Mouse (Mus musculus) brain, adult 10 weeks (tissue): ENCODE measurements around the gene Pigt. TPM values are rescaled to one million over a fixed set of nuclear protein-coding genes. Genes with fewer than 3 reads are reported as not detected.

Experiments
- polyA plus RNA-seq: library from polyadenylated mRNA; stranded (reverse); fragments of 350-450 nt; fragmentation: Illumina TruSeq; extraction: RNeasy Lipid Tissue Mini Kit (QIAGEN cat#74804); gene quantifications from one replicate; pipeline ENCODE4 v1.2.3, GENCODE M21; 2015; ENCODE audit warnings: low read depth, low replicate concordance

Gene Pigt
- 56.1 TPM for polyA plus RNA-seq

DNA sequence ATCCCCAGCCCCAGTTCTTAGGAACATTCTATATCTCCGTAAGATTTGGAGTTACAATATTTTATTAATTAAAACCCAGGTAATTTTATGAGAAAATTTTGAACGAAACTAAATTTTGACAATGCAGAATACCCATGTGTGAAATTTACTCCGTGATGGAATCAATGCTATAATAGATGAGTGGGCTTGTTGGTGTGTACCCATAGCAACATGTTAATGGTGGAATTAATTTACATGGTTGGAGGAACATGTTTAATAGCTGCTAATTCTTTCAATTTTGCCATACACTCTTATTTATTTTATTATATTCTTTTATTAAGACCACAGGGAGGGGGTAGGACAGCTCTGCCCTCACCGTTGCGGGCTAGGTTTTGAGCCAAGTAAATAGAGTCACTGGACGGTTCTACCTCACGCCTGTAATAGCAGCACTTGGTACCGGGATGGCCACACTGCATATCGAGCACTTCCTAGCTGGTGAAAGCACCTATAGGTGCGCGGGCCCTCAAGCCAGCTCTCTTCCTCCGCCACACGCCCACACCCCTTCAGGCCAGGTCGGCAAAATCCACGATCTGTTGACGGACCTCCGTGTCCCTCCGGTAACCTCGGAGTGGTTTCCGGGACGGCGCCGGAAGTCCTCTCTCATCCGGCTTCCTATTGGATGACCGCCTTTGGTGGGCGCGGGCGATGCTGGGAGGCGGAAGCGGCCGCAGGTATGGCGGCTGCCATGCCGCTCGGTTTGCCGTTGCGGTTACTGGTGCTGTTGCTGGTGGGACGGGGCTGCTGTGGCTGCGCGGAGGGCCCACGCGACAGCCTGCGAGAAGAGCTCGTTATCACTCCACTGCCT, at the start of gene Pigt:
Gene Pigt (plus strand): TSS at position 674 of the 844 bp plus-strand sequence.

GRCm38 (mm10) chr2:164456864-164457300, 40.4 kb upstream of the Pigt start, which contains the start of gene Sys1:
TSS of gene Sys1 (plus strand) at chr2:164456964.

DNA sequence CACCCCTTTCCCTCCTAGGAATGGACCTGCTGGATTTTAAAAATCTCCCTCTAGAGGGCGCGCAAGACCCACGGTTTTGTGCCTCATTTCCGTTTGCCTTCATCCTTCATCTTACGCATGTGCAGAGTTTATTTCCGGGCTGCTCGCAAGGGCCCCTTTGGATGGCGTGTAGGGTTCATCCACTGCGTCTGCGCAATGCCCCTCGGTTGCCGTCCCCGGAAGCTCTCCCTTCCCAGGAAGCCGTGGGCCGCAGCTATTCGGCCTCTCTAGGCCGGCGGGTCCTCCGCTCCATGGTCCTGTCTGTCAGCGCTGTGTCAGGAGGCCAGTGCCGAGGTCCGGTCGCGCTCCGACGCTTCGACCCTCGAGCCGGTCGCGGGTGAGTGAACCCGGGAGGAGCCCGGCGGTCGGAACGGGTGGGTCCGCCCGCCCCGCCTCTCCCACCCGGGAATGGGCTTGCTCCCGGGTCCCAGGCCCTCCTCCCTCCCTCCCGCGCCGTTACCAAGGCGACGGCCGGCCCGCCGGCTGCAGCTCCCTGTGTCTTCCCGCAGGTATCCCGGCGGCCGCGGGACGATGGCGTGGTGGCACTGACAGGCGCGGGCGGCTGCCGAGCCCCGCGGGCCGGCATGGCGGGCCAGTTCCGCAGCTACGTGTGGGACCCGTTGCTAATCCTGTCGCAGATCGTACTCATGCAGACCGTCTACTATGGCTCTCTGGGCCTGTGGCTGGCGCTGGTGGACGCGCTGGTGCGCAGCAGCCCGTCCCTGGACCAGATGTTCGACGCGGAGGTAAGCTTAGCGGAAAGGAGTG, 36.4 kb upstream of the Pigt start, which contains the start of gene Gm20458:
Gene Gm20458 (plus strand): TSS at position 223 of the 807 bp plus-strand sequence.

DNA sequence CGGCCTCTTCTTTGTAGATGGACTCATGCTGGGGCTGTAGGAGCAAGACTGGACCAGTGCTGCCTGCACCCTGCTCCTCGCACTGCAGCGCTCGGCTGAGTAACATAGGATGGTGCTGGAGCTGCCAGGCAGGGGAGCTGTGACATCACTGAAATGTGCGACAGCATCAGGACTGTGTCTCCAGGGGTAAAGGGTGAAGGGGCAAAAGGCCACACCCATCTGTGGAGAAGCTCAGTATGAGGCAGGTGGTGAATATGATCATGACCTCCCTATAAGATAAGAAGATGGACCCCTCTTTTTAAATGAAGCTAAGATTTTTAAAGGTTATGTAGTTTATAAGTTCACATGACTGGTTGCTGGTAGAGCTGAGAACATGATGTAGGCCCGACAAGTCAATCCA, 23.7 kb upstream of the Pigt start, which contains the start of gene Trp53tg5:
Gene Trp53tg5 (minus strand): TSS at position 101 of the 400 bp plus-strand sequence.

GRCm38 (mm10) chr2:164485681-164486257, 11.6 kb upstream of the Pigt start, which contains the start of gene Dbndd2:
TSS of gene Dbndd2 (plus strand) at chr2:164486106.

Other genes starting within 250 kb of the Pigt start
- not detected for gene Svs3b, start 240.9 kb upstream of the Pigt start, polyA plus RNA-seq
- gene Svs4, start 219.1 kb upstream of the Pigt start, polyA plus RNA-seq = not detected
- gene Svs3a, start 208.3 kb upstream of the Pigt start, polyA plus RNA-seq = not detected
- gene Svs6, start 180.8 kb upstream of the Pigt start, polyA plus RNA-seq = not detected
- not detected for gene Svs5, start 164.8 kb upstream of the Pigt start, polyA plus RNA-seq
- gene Slpi, start 108.4 kb upstream of the Pigt start, polyA plus RNA-seq = not detected
- gene Rbpjl, start 94.4 kb upstream of the Pigt start, polyA plus RNA-seq = 0.13 TPM
- 6.6 TPM for gene Matn4, start 92.4 kb upstream of the Pigt start, polyA plus RNA-seq
- 50.0 TPM for gene Sdc4, start 53.6 kb upstream of the Pigt start, polyA plus RNA-seq
- gene Sys1, start 40.6 kb upstream of the Pigt start, polyA plus RNA-seq = 50.2 TPM
- not detected for gene Gm20458, start 36.6 kb upstream of the Pigt start, polyA plus RNA-seq
- not detected for gene Trp53tg5, start 23.8 kb upstream of the Pigt start, polyA plus RNA-seq
- gene Dbndd2, start 11.4 kb upstream of the Pigt start, polyA plus RNA-seq = 233 TPM
- 2.5 TPM for gene Wfdc2, start 64.9 kb downstream of the Pigt start, polyA plus RNA-seq
- not detected for gene Spint3, start 75.9 kb downstream of the Pigt start, polyA plus RNA-seq
- gene Wfdc6a, start 87.9 kb downstream of the Pigt start, polyA plus RNA-seq = not detected
- not detected for gene Eppin, start 96.1 kb downstream of the Pigt start, polyA plus RNA-seq
- gene Wfdc6b, start 116.0 kb downstream of the Pigt start, polyA plus RNA-seq = not detected
- gene Wfdc8, start 116.1 kb downstream of the Pigt start, polyA plus RNA-seq = not detected
- not detected for gene Wfdc16, start 141.3 kb downstream of the Pigt start, polyA plus RNA-seq
- gene Wfdc10, start 158.5 kb downstream of the Pigt start, polyA plus RNA-seq = not detected
- gene Wfdc9, start 159.1 kb downstream of the Pigt start, polyA plus RNA-seq = not detected
- gene Wfdc11, start 176.6 kb downstream of the Pigt start, polyA plus RNA-seq = not detected
- not detected for gene Wfdc13, start 187.6 kb downstream of the Pigt start, polyA plus RNA-seq
- gene Spint4, start 201.0 kb downstream of the Pigt start, polyA plus RNA-seq = not detected
- gene Spint5, start 217.8 kb downstream of the Pigt start, polyA plus RNA-seq = not detected
- 3.3 TPM for gene Wfdc3, start 248.4 kb downstream of the Pigt start, polyA plus RNA-seq
- 27.1 TPM for gene Dnttip1, start 248.5 kb downstream of the Pigt start, polyA plus RNA-seq